Mouse (Mus musculus) lung, adult 18-20 months (tissue): Measurements from ENCODE around the gene Shroom1.
A peak's percentile ranks its signal among the peaks of the same experiment; 100 is the strongest.

Experiments used
- DNase-seq, 2 experiments: peaks; one replicate each; pipeline ENCODE4 v3.0.0; 2022; ENCODE audit warnings: mixed read lengths in 2 of 2

Gene Shroom1

GRCm38 (mm10) chr11:53447996-53448395 is 9.0 kb upstream of the Shroom1 start:
- DNase-seq, result no peak

- DNase-seq, result no peak
These were observed 8.5 kb upstream of the Shroom1 start for GRCm38 (mm10) chr11:53448529-53448928.

GRCm38 (mm10) chr11:53450070-53450705 is 6.8 kb upstream of the Shroom1 start:
- peak in 1 of 2 experiments; percentile 37 for DNase-seq

- DNase-seq, result no peak
These were observed 5.6 kb upstream of the Shroom1 start for GRCm38 (mm10) chr11:53451361-53451760.

GRCm38 (mm10) chr11:53452396-53452795 is 4.6 kb upstream of the Shroom1 start:
- DNase-seq, result no peak

- no peak for DNase-seq
These were observed 4.0 kb upstream of the Shroom1 start for GRCm38 (mm10) chr11:53453031-53453430.

- no peak for DNase-seq
These were observed 458 bp downstream of the Shroom1 start for GRCm38 (mm10) chr11:53457372-53457954.

- no peak for DNase-seq
These were observed 2.0 kb downstream of the Shroom1 start for GRCm38 (mm10) chr11:53458996-53459395.

GRCm38 (mm10) chr11:53460192-53460591 is 3.2 kb downstream of the Shroom1 start:
- no peak for DNase-seq

GRCm38 (mm10) chr11:53461727-53462126 is 4.7 kb downstream of the Shroom1 start:
- DNase-seq, result peak in 1 of 2 experiments; percentile 13

GRCm38 (mm10) chr11:53463551-53464424 is 6.8 kb downstream of the Shroom1 start:
- no peak for DNase-seq

- peak; percentile 68 to 73 for DNase-seq
These were observed 9.4 kb downstream of the Shroom1 start for GRCm38 (mm10) chr11:53466231-53466971.

- DNase-seq, result no peak
These were observed 12.4 kb downstream of the Shroom1 start for GRCm38 (mm10) chr11:53469294-53469967.

- DNase-seq, result peak; percentile 84 to 87
These were observed 13.1 kb downstream of the Shroom1 start, which contains the start of gene Gm9837 for GRCm38 (mm10) chr11:53469968-53470695. Gene Gm9837 (minus strand): TSS chr11:53470479.

- no peak for DNase-seq
These were observed 15.7 kb downstream of the Shroom1 start for GRCm38 (mm10) chr11:53472709-53473108.

GRCm38 (mm10) chr11:53475620-53476019 is 18.6 kb downstream of the Shroom1 start:
- no peak for DNase-seq

GRCm38 (mm10) chr11:53477833-53478232 is 20.8 kb downstream of the Shroom1 start:
- DNase-seq, result no peak

GRCm38 (mm10) chr11:53478383-53479170 is 21.6 kb downstream of the Shroom1 start:
- no peak for DNase-seq

GRCm38 (mm10) chr11:53479171-53479782 is 22.3 kb downstream of the Shroom1 start:
- DNase-seq, result no peak

- DNase-seq, result peak; percentile 54 to 69
These were observed 22.8 kb downstream of the Shroom1 start, which contains the start of the genes Gm9945 and Sowaha for GRCm38 (mm10) chr11:53479783-53480301. Gene Gm9945 (plus strand): TSS chr11:53480166. Gene Sowaha (minus strand): TSS chr11:53480274.
